In genomic region chr4:134252131-134252910, GRCm38 (mm10) we compare ENCODE assay signal across 9 mouse cellular contexts. TPM values are rescaled to one million over a fixed set of nuclear protein-coding genes. Genes with fewer than 3 reads are reported as not detected.
A peak's percentile ranks its signal among the peaks of the same experiment; 100 is the strongest.
DNase-seq lines count a peak whose midpoint lies in the region; ATAC-seq and TF ChIP-seq lines count a peak whose summit lies in the region.
"Had no signal": no experiment of that assay in that cellular context is flagged by ENCODE, and none has a peak within 500 bp of the region (broad histone marks: within the 10 kb centered on the region; RNA-seq: fewer than 3 reads in every experiment).

No protein-coding gene starts in this region.

- H3K4me2 ChIP-seq in heart, postnatal 0 days (ENCODE audit: low read depth, low read length), result peak overlapping the region; percentile 79
- H3K4me2 ChIP-seq in liver, embryonic 13.5 days, result peak overlapping the region; percentile 68

- no peak for TF ChIP-seq POLR2A in cerebellum, adult 2 months (IDR thresholded peaks at IDR 0.05; ENCODE audit: borderline replicate concordance, insufficient read depth, low read length)

- DNase-seq in ZHBTc4 (ENCODE audit: low read depth, low spot score), result peak; percentile 86
- DNase-seq in heart, postnatal 0 days (ENCODE audit: low spot score), result no peak
- no peak for DNase-seq in liver, embryonic 13.5 days
- DNase-seq in retina, postnatal 1 day, result peak; percentile 44
- no peak for DNase-seq in cerebellum, adult 11 months
- DNase-seq in urinary bladder, postnatal 4 days (ENCODE audit: low spot score in 2 of 2), result no peak
- no peak for DNase-seq in cerebellum, adult 2 months

- no peak for TF ChIP-seq CTCF in E14TG2a.4 (conservative IDR thresholded peaks at IDR 0.05; ENCODE audit: low read length)
- TF ChIP-seq CTCF in heart, postnatal 0 days (IDR thresholded peaks at IDR 0.05; ENCODE audit: low read depth), result no peak
- no peak for TF ChIP-seq CTCF in cerebellum, adult 2 months (IDR thresholded peaks at IDR 0.05; ENCODE audit: borderline replicate concordance, insufficient read depth, low read depth, low read length)

- peak overlapping the region; percentile 27; the same call in 1 of the 2 replicates for H3K9ac ChIP-seq in heart, postnatal 0 days (replicated peaks; ENCODE audit: low read depth, low read length)
- H3K9ac ChIP-seq in liver, embryonic 13.5 days, result no peak overlapping the region; the same call in 1 of the 2 replicates

- H3K27ac ChIP-seq in heart, postnatal 0 days (ENCODE audit: low read depth), result peak overlapping the region; percentile 60
- no peak overlapping the region for H3K27ac ChIP-seq in liver, embryonic 13.5 days
- no peak overlapping the region for H3K27ac ChIP-seq in cerebellum, adult 2 months (ENCODE audit: insufficient read depth, low read length)

- H3K4me3 ChIP-seq in E14TG2a.4 (replicated peaks; ENCODE audit: low read length), result peak overlapping the region; percentile 78
- H3K4me3 ChIP-seq in heart, postnatal 0 days (ENCODE audit: low read depth, low read length), result peak overlapping the region; percentile 38
- H3K4me3 ChIP-seq in liver, embryonic 13.5 days (replicated peaks), result peak overlapping the region; percentile 52
- H3K4me3 ChIP-seq in cerebellum, adult 2 months (replicated peaks; ENCODE audit: insufficient read depth, low read depth, low read length), result no peak overlapping the region
- H3K4me3 ChIP-seq: myocyte had no signal

- no peaks in the 10 kb centered on the region for H3K9me3 ChIP-seq in E14TG2a.4 (ENCODE audit: low read length)
- no peaks in the 10 kb centered on the region for H3K9me3 ChIP-seq in heart, postnatal 0 days (replicated peaks; ENCODE audit: control insufficient read depth, low read length)
- no peaks in the 10 kb centered on the region for H3K9me3 ChIP-seq in liver, embryonic 13.5 days (replicated peaks)

- no peaks in the 10 kb centered on the region for H3K36me3 ChIP-seq in E14TG2a.4 (ENCODE audit: insufficient read depth, low read length)
- H3K36me3 ChIP-seq in heart, postnatal 0 days (replicated peaks; ENCODE audit: control insufficient read depth, insufficient read depth, low read length), result no peaks in the 10 kb centered on the region
- H3K36me3 ChIP-seq in liver, embryonic 13.5 days, result no peaks in the 10 kb centered on the region

- H3K4me1 ChIP-seq in E14TG2a.4 (replicated peaks; ENCODE audit: low read depth, low read length), result peaks cover 89% of the 10 kb centered on the region
- H3K4me1 ChIP-seq in heart, postnatal 0 days (ENCODE audit: control insufficient read depth, insufficient read depth), result peaks cover 29% of the 10 kb centered on the region
- peaks cover 69% of the 10 kb centered on the region for H3K4me1 ChIP-seq in liver, embryonic 13.5 days (replicated peaks)
- no peaks in the 10 kb centered on the region for H3K4me1 ChIP-seq in cerebellum, adult 2 months (ENCODE audit: control insufficient read depth, insufficient read depth, low read length)

- no peak for TF ChIP-seq EP300 in heart, postnatal 0 days (IDR thresholded peaks at IDR 0.05; ENCODE audit: low read depth)

- no peak for ATAC-seq in heart, postnatal 0 days (ENCODE audit: insufficient read depth, low read depth)
- 0 out of 2 replicates have a peak, but pooled peaks have one; percentile 6 for ATAC-seq in liver, embryonic 13.5 days (ENCODE audit: low read depth)

- peaks cover 71% of the 10 kb centered on the region for H3K27me3 ChIP-seq in E14TG2a.4 (ENCODE audit: insufficient read depth, low read length)
- peaks cover 45% of the 10 kb centered on the region for H3K27me3 ChIP-seq in heart, postnatal 0 days (ENCODE audit: control insufficient read depth, insufficient read depth, low read length)
- peaks cover 98% of the 10 kb centered on the region for H3K27me3 ChIP-seq in liver, embryonic 13.5 days
- H3K27me3 ChIP-seq in cerebellum, adult 2 months (ENCODE audit: control insufficient read depth, insufficient read depth, low read length), result peaks cover 2% of the 10 kb centered on the region; the same call in 1 of the 2 replicates

- 35% methylated on average over 22 of the region's 22 CpGs for WGBS in heart, postnatal 0 days
- 7% methylated on average over 22 of the region's 22 CpGs for WGBS in liver, embryonic 13.5 days (ENCODE audit: insufficient replicate concordance)
- 35% methylated on average over 22 of the region's 22 CpGs for WGBS in cerebellum, adult 2 months

RNA-seq across cellular contexts. Expression of gene Grrp1, which starts 1.6 kb away (rescaled TPM):
- 18.4 and 26.1 TPM in 2 replicates for total RNA-seq in heart, postnatal 0 days (2014; rRNA removed; ENCODE audit: low replicate concordance)
- polyA plus RNA-seq in heart, postnatal 0 days (2015; fragmentation: Nextera tagmentation; extraction: Ambion mirVana), result 6.0 and 6.5 TPM in 2 replicates
- 0.61 and 0.83 TPM in 2 replicates for polyA plus RNA-seq in liver, embryonic 13.5 days (2015; fragmentation: Nextera tagmentation; extraction: Ambion mirVana)
- 6.6 and 7.6 TPM in 2 replicates for polyA plus RNA-seq in cerebellum, adult 2 months (2012; rRNA removed)

RNA-seq across cellular contexts. Expression of gene Gm30191, which starts 5.6 kb away (rescaled TPM):
- total RNA-seq in heart, postnatal 0 days (2014; rRNA removed; ENCODE audit: low replicate concordance), result not detected in 2 replicates
- not detected in 2 replicates for polyA plus RNA-seq in heart, postnatal 0 days (2015; fragmentation: Nextera tagmentation; extraction: Ambion mirVana)
- polyA plus RNA-seq in liver, embryonic 13.5 days (2015; fragmentation: Nextera tagmentation; extraction: Ambion mirVana), result not detected in 2 replicates
- 1.8 and 1.9 TPM in 2 replicates for polyA plus RNA-seq in cerebellum, adult 2 months (2012; rRNA removed)
- polyA plus RNA-seq: myocyte had no signal

RNA-seq across cellular contexts. Expression of gene Zfp593, which starts 6.9 kb away (rescaled TPM):
- total RNA-seq in heart, postnatal 0 days (2014; rRNA removed; ENCODE audit: low replicate concordance), result 4.0 and 4.2 TPM in 2 replicates
- polyA plus RNA-seq in heart, postnatal 0 days (2015; fragmentation: Nextera tagmentation; extraction: Ambion mirVana), result 5.4 and 6.0 TPM in 2 replicates
- polyA plus RNA-seq in liver, embryonic 13.5 days (2015; fragmentation: Nextera tagmentation; extraction: Ambion mirVana), result 10.6 and 11.3 TPM in 2 replicates
- polyA plus RNA-seq in cerebellum, adult 2 months (2012; rRNA removed), result 10.7 and 11.7 TPM in 2 replicates

RNA-seq across cellular contexts. Expression of gene E130218I03Rik, which starts 8.9 kb away (rescaled TPM):
- not detected in 2 replicates for total RNA-seq in heart, postnatal 0 days (2014; rRNA removed; ENCODE audit: low replicate concordance)
- 0.16 and 0.20 TPM in 2 replicates for polyA plus RNA-seq in heart, postnatal 0 days (2015; fragmentation: Nextera tagmentation; extraction: Ambion mirVana)
- 0.21 and 0.52 TPM in 2 replicates for polyA plus RNA-seq in liver, embryonic 13.5 days (2015; fragmentation: Nextera tagmentation; extraction: Ambion mirVana)
- 0.52 and 0.84 TPM in 2 replicates for polyA plus RNA-seq in cerebellum, adult 2 months (2012; rRNA removed)

RNA-seq across cellular contexts. Expression of gene Cnksr1, which starts 14.1 kb away (rescaled TPM):
- total RNA-seq in heart, postnatal 0 days (2014; rRNA removed; ENCODE audit: low replicate concordance), result 0.69 and 5.1 TPM in 2 replicates
- 0.66 and 0.77 TPM in 2 replicates for polyA plus RNA-seq in heart, postnatal 0 days (2015; fragmentation: Nextera tagmentation; extraction: Ambion mirVana)
- polyA plus RNA-seq in liver, embryonic 13.5 days (2015; fragmentation: Nextera tagmentation; extraction: Ambion mirVana), result 0.05 and 0.07 TPM in 2 replicates
- 0.55 and 0.56 TPM in 2 replicates for polyA plus RNA-seq in cerebellum, adult 2 months (2012; rRNA removed)

Comparison
In these comparisons a context has a peak if more than half of its experiments do, and no peak if none do; other contexts are left out.
1. DNase-seq: peak in ZHBTc4 (single experiment) and retina, postnatal 1 day (single experiment); none in heart, postnatal 0 days (single experiment), liver, embryonic 13.5 days (single experiment), cerebellum, adult 11 months (single experiment), urinary bladder, postnatal 4 days (0 of 2) and cerebellum, adult 2 months (0 of 2).